Mouse (Mus musculus): Measurements from ENCODE around the gene Mybpc2.

The Mybpc2 gene

DNA sequence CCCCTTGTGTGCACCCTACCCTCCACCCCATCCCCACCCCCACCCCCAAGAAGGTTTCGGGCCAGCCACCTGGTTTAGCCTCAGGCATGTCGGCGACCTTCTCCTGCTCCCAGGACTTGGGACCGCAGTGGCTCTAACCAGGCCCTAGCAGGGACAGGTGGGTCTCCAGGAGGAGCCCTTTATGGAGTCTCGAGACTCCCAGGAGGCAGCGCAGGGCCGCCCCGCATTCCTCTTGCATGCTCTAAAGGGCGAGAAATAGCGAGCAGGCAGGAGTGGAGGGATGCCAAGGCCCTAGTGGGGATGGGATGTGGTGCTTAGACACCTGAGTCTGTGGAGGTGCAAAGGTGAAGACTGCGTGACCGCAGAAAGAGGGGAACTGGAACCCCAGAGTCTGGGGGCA lies at the start of gene Mybpc2:
Gene Mybpc2, minus strand, starts transcription at position 155 of the 400 bp plus-strand sequence.
- no peak for DNase-seq (ENCODE audit: low spot score in 2 of 2)

DNA sequence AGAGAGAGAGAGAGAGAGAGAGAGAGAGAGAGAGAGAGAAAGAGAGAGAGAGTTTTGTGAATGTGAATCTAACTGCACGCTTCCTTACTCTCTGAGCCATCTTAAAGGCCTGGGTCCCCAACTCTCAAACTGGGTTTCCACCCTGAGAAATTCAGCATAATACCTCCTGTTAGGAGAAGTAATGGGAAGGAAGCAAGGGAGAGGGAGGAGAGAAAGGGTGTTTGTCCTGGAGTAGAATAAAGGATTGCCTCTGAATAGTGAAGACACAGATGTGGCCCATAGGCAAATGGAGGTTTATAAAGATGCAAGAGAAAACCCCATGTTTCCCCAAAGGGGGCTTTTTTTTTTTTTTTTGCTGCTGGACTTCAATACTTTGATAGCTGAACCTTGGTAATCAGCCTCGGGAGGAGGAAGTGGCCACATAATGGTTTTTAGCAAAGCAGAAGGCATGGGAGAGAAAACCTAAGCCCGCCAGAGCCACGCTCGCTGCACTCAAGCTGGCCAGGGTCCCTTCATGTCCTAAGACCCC lies 48.6 kb upstream of the Mybpc2 start:
- no peak for DNase-seq (ENCODE audit: low spot score in 2 of 2)

DNA sequence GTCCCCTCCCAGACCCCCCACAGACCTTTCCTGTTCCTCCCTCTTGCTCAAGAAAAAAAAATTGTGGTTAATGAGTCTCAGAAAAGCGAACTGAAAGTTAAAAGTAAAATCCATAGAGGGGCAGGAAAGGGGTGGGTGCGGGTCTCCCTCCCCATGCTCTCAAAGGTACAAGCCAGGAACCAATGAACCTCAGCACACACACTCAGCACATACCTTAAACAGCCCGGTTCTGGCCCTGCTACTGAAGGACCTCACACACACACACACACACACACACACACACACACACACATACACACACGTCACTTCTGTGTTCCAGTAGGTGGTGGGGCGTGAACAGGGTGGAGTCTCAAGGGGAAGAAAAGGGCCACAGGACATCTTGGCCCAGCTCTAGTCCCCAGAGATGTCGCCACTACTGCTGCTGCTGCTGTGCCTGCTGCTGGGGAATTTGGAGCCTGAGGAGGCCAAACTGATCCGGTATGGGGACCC lies 47.8 kb upstream of the Mybpc2 start, which contains the start of gene Napsa:
Gene Napsa, plus strand, starts transcription at position 168 of the 489 bp plus-strand sequence.
- DNase-seq (ENCODE audit: low spot score in 2 of 2): no peak

DNA sequence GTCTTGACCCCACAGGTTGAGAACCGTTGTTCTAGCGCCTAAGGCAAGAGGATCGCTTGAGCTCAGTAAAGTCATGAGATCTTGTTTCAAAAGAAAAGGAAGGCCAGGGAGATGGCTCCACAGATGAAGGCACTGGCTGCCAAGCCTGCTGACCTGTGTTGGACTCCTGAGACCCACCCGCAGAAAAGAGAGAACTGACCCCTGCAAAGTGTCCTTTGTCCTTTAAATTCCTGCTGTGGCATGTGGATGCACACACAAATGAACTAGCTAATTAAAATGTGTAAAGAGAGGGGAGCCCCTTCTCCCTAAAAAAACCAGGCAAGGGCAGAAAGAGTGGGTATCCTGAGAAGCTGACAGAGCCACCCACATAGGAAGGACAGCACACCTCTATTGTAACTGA lies 47.4 kb upstream of the Mybpc2 start:
- DNase-seq (ENCODE audit: low spot score in 2 of 2): no peak

DNA sequence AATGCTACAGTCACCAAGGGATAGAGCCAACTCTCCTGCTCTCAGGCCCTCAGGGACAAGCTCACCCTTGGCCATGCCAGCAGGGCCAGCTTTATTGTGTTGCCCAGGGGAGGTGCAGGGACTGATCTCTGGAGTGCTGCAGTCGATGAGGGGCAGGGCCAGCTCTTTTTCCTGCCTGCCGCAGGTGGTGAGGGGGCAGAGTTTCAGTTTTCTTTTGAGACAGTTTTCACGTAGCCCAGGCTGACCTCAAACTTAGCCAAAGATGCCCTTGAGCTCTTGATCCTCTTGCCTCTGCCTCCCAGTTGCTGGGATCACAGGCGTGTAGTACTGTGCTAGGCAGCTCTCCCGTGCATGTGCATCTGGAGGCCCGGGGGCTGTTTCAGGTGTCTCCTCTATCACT lies 46.5 kb upstream of the Mybpc2 start:
- no peak for DNase-seq (ENCODE audit: low spot score in 2 of 2)

DNA sequence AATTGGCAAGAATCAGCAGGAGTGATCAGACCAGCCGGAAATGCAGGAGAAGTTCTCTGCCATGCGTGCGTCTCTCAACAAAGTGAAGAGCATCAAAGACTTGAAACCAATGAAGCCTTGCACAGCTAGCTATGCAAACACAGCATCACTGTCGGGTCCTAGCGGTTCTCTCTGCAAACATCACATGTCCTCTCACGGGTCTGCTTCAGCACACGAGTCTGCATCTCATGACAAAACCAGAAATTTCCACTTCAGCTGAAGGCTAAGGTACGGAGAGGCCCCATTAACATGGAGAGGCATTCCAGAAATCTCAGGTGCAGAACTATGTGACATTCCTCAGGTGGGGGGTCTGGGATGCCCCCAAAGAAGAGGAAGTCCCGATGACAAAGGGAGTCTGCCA lies 44.3 kb upstream of the Mybpc2 start:
- DNase-seq (ENCODE audit: low spot score in 2 of 2): no peak

DNA sequence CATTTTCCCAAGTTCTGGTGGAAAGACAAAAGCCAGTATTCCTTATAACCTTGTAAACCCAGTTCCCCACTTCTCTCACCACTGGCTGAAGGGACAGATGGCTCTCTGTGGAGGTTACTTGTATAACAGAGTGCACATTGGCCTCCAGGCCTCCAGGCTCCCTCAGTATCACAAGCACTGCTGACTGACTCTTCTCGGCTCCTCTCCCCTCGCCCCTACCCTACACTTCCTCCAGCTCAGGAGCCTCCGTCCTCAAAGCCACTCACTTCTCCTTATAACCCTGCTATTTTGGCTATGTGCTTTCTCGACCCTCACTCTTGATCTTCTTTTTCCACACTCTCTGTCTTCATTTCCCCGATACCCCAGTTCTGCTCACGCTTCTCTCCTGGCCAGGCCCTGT lies 41.0 kb upstream of the Mybpc2 start:
- DNase-seq (ENCODE audit: low spot score in 2 of 2): no peak

DNA sequence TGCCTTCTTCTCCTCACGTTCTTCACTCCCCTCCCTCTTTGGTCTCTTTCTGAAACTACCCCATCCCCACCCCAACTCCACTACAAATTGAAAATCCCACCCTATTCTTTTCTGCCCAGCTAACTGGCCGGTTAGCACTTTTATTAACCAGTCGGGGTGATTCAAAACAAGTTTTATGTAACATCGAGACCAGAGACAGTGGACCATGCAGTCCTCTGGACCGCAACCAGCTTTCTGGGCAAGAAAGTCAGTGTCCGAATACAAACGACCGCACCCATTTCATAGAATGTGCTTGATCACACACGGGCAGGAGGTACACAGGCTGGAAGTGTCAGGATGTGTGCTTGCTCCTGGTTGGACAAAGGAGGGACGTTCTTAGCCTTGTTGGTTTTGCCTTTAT lies 40.0 kb upstream of the Mybpc2 start:
- DNase-seq (ENCODE audit: low spot score in 2 of 2): no peak

DNA sequence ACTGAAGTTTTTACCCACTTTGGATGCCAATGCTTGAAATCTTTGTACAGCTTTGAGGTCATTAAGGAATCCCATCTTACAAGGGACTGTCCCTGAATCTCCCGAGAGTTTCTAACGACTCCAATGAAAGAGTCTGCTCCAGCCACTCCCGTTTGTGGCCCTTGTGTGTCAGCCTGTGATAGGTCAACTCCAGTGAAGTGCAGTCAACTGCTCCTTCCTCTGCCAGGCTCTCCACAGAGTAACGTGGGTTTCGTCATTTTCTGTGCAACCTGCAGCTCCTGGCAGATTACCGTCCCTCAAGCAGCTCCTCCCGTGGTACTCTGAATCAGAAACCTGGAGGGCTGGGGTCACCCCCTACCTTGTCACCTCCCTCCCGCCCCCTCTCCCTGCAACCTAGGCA lies 38.8 kb upstream of the Mybpc2 start:
- DNase-seq (ENCODE audit: low spot score in 2 of 2): no peak

DNA sequence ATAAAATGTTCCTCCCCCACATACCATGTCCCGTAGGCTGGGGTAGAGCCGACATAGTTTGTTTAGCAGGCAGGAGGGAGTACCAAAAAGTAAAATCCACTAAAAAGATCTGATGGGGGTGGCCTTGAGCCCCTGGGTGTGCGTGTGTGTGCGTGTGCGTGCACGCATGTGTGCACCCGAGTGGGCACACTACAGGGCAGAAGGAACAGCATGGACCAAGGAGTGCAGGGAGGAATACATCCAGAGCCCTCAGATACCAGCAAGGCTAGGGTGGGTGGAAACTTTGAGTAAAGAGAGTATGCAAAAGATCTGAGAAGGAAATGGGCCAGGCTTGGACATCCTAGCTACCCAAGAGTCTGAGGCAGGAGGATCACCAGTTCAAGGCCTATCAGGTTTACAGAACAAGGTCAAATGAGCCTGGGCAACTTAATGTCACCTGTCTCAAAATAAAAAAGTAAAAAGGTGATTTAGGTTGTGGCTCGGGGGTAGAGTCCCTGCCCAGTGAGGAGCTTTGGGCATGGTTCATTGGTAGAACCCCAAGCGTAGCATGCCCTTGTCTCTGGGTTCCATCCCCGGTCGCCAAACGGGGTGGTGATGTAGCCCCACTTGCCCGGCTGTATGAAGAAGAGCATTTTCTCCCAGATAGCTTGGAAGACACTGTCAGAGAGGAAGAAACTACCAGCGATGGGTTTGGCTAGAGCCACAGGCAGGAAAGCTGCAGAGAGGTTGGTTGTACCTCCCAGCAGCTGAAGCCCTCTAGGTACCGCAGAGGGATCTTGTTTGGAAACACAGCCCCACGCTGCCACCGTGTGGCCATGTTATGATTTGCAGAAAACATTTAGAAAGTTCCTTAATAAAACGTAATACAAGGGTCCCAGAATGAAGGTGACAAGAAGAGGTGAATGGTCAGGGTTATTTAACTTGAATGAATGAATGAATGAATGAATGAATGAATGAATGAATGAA lies 36.3 kb upstream of the Mybpc2 start:
- peak in 1 of 2 experiments; percentile 76 for DNase-seq (ENCODE audit: low spot score in 2 of 2)

DNA sequence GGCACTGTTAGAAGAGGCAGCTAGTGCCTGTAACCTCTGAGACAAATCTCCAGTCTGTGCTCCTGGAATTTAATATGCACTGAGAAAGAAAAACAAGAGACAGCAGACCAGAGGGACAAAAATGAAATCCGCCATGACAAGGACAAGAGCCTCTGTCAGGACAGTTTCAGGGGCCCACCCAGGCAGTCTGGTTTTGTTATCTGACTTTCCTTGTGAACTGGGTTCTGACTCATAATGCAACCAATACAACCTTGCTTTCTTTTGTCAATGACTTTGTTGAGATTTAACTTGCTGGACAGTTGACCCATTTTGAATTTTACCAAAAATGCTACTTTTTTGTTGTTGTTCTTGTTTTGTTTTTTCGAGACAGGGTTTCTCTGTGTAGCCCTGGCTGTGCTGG lies 33.2 kb upstream of the Mybpc2 start:
- DNase-seq (ENCODE audit: low spot score in 2 of 2): no peak

DNA sequence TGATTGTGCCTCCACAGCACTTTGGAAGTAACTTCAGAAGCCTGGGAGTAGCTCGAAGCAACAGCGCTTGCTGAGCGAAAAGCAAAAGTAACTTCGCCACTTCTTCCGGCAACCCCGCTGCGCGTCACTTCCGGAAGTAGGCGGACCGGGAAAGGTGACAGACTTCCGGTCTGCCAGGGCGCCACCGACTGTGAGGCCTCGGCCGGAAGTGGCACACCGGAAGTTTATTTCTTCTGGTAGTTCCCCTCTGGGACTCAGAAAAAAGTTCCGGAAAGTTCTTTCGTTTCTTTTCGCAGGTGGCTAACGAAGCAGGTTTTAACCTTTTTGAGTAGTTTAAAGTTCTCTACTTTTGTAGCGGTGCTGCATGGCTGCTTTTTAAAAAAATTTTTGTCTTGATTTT lies 29.4 kb upstream of the Mybpc2 start, which contains the start of gene Nr1h2:
Gene Nr1h2, minus strand, starts transcription at position 126 of the 400 bp plus-strand sequence.
- peak; percentile 91 to 93 for DNase-seq (ENCODE audit: low spot score in 2 of 2)

DNA sequence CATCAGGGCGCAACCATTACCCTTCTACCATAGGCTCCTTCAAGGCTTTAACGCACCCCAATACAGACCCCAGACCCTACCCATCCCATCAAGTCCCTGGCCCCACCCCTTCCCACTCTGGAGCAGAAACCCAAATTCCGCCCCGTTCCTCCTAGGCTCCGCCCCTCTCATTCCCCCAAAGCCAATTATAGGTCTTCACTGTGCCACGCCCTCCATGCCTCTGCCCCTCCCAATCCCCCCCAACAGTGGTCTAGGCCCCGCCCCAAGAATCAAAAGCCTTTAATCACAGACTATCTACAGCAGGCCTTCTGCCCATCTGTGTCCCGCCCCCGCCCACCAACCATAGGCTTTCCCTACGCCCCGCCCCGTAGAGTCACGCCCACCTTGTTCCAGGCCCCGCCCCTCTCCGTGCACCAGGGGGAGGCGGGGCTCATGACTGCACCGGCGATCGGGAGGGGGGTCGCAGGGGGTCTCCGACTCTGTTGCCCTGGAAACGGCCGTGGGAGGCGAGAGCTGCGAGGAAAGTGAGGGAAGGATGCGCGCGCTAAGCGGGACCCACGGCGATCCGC lies 28.8 kb upstream of the Mybpc2 start:
- DNase-seq (ENCODE audit: low spot score in 2 of 2): peak; percentile 65 to 76

DNA sequence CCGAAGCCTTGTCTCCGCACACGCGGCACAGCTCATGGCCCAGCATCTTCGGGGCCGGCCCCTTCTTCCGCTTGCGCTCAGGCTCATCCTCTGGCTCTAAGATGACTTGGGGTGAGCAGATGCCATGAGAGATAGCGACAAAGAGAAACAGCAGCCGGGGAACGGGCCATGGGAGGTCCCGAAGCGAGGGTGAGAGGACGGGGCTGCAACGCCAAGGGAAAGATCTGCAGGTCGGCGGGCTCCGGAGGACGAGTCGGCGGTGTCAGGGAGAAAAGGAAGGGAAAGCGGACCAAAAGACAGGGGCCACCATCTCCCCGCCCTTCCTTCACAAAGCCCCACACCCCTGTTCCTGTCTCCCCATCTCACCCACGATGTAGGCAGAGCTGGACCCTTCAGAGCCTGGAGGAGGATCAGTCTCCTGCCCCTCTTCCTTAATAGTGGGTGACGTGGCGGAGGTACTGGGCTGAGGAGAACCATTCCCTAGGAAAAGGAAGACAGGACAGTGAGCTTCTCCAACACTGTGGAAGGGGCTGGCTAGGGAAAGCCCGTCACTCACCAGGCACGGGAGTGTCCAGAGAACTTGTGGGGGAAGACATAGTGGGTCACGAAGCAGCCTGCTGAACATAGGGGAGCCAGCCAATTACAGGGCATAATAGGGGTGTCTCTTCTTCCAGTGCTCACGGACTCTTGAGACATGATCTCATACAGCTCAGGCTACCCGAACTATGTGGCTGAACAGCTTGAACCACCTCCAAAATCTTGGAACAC lies 27.9 kb upstream of the Mybpc2 start:
- no peak for DNase-seq (ENCODE audit: low spot score in 2 of 2)

DNA sequence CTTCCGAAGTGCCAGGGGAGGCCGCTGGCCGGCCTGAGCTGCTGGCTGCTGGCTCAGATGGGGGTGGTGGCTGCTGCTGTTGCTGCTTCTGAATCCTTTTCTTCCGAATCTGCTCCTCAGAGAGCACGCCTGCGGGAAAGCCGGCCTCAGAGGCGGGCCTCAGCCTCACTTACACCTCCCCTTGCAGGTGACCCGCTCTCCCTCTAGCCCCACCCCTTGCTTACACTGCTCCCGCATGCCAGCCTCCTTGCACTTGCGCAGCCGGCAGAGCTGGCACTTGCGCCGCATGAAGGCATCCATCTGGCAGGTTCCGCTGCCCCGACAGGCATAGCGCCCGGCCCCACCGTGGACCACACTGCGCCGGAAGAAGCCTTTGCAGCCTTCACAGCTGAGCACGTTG lies 27.3 kb upstream of the Mybpc2 start:
- DNase-seq (ENCODE audit: low spot score in 2 of 2): no peak

DNA sequence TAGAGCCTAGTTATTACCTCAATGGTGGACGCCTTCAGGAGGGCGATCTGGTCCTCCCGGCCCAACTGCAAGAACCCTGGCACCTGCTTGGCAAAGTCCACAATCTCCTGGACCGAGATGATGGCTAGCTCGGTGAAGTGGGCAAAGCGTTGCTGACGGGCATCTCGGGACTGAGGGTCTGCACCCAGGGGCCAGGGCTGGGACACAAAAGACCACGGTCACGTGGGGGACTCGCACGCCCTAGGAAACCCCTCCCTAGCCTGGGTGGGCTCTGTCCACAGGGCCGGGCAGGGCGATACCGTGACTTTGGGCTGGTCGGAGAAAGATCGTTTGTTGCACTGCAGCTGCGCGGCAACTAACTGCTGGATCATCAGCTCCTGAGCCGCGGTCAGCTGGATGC lies 26.8 kb upstream of the Mybpc2 start:
- no peak for DNase-seq (ENCODE audit: low spot score in 2 of 2)

DNA sequence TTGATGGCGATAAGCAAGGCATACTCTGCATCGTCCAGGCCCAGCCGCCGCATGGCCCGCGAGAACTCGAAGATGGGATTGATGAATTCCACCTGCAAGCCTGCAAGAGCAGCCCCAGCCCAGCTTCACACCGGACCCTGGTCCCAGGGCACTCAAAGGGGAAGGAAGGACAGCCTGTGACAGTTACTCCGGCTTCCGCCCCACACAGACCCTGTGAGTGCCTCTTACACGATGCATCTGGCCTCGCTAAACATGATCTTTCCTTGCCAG lies 25.9 kb upstream of the Mybpc2 start:
- DNase-seq (ENCODE audit: low spot score in 2 of 2): no peak

DNA sequence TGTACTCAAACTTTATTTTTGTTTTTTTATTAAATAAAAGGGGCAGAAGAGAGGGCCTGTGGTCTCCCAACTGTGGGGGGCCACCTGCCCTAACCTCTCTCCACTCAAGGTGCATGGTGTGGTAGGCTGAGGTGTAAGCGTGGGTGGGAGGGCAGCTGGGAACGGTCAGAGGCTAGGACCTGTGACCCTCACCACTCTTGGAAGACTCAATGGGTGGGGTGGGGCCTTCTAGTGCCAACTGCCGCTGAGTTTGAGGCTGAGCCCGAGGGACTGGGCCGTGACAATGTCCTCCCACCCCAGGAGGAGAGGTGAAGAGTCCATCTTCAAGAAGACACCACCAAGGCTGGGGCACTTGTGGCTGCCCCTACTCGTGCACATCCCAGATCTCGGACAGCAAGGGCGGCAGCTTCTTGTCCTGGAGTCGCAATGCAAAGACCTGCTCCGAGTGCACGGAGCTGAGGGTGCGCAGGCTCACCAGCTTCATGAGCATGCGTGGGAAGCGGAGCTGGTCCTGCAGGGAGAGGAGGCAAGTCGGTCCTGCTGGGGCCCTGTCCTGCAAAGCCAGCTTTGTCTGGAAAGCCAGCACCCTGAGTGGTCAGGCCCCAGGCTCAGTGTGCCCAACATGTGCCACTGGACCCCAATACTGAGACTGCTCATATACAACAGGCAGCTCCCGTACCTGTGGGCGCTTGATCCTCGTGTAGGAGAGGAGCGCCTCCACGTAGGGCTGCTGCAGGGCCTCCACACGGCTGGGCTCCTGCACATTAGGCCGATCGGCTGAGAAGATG lies 25.4 kb upstream of the Mybpc2 start:
- DNase-seq (ENCODE audit: low spot score in 2 of 2): no peak

DNA sequence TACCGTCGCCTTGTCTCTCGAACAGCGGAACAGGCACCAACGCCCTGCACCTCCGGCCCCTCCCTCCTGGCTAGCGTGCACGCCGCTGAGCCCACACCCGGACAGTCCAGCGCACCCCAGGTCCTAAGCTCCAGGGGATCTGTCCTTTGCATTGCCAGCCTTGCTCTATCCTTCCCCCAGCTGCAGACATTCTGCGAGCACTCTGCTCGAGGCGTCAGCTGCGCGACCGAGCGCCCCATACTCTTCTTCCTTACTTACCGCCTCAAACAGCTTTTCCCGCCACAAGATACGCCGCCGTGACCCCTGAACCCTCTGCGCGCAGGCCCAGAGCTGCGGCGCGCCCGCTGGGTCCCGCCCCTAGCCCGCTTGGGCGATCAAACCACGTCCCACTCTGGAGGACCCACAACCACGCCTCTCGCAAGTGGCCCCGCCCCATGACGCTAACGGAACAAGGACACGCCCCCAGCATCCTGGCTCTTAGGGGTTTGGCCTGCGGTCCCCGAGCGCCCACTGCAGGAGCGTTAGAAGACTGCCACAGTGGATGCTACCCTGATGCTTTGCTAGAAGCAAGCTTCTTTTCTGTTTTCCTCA lies 24.1 kb upstream of the Mybpc2 start, which contains the start of gene Pold1:
Gene Pold1, minus strand, starts transcription at position 353 of the 591 bp plus-strand sequence.
- peak; percentile 99 for DNase-seq (ENCODE audit: low spot score in 2 of 2)

DNA sequence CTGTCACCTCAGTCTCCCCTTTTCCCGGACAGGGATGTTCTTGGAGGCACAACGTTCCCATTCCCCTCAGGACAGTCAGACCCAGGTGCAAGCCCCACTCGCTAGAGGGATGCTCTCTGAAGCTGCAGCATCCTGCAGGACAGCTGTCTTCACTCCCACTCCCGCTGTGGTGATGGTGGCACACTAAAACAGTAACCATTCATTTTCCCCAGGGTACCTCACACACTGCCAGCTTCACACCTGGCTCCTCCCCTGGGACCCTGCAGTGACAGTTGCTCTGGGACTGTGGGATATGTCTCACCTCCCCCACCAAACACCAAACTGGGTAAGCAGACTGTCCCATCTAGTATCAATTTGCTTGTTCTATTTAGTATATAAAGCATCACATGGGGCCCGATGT lies 23.3 kb upstream of the Mybpc2 start:
- DNase-seq (ENCODE audit: low spot score in 2 of 2): no peak

DNA sequence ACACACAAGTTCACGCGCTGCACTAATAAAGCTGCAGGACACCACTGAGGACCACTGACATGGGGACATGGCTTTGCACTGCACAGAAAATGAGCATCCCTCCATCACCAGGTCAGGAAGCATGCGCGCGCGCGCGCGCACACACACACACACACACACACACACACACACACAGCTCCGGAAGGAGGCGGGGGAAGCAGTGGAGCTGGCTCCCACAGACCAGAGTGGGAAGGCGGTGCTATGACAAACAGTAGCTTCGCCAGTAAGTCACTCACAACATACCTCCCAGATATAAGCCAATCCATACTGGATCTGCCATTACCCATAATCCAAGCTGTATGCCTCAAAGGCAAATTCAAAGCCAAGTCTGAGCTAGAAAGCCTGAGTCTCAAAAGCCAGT lies 22.6 kb upstream of the Mybpc2 start:
- no peak for DNase-seq (ENCODE audit: low spot score in 2 of 2)

Measured in frontal cortex, postnatal 10 days (tissue).